Mouse (Mus musculus) neural tube, embryonic 12.5 days (tissue): ENCODE measurements at regions not wholly inside any gene's neighbourhood (a gene's known extent, or its start where the extent isn't known, plus 50 kb on each side); places are given as distances from the start of the nearest gene placed in this dataset.

Experiments used
- ATAC-seq: fragments of 200-750 bp; cut with Nextera tagmentation; 2 replicates; pipeline ENCODE4 v1.8.0; 2017; ENCODE audit warnings: low read depth, mild to moderate bottlenecking, moderate TSS enrichment, moderate library complexity; ENCODE audit not compliant: low FRiP score
- H3K27ac ChIP-seq: fragments of 300-500 bp; sonication (generic); 2 replicates; pipeline ENCODE4 v1.5.1; 2016
- H3K27me3 ChIP-seq: fragments of 300-500 bp; sonication (generic); replicated peaks from 2 replicates; pipeline ENCODE4 v1.6.1; 2016; ENCODE audit warnings: mild to moderate bottlenecking
- H3K36me3 ChIP-seq: fragments of 300-500 bp; sonication (generic); 2 replicates; pipeline ENCODE4 v1.6.1; 2016; ENCODE audit warnings: mild to moderate bottlenecking
- H3K4me1 ChIP-seq: fragments of 300-500 bp; sonication (generic); 2 replicates; pipeline ENCODE4 v1.6.1; 2016
- H3K4me2 ChIP-seq: fragments of 300-500 bp; sonication (generic); replicated peaks from 2 replicates; pipeline ENCODE4 v1.6.1; 2016; ENCODE audit warnings: mild to moderate bottlenecking
- H3K4me3 ChIP-seq: fragments of 300-500 bp; sonication (generic); 2 replicates; pipeline ENCODE4 v1.5.1; 2016
- H3K9ac ChIP-seq: fragments of 300-500 bp; sonication (generic); 2 replicates; pipeline ENCODE4 v1.6.1; 2016; ENCODE audit warnings: mild to moderate bottlenecking
- H3K9me3 ChIP-seq: fragments of 300-500 bp; sonication (generic); 2 replicates; pipeline ENCODE4 v1.6.1; 2016; ENCODE audit warnings: mild to moderate bottlenecking
- WGBS: fragments of 180-500 bp; shearing (Covaris S2); methylation state at CpG from one replicate; pipeline ENCODE4 v1.1.7; 2016; 5-methylcytosine and 5-hydroxymethylcytosine counted together

DNA sequence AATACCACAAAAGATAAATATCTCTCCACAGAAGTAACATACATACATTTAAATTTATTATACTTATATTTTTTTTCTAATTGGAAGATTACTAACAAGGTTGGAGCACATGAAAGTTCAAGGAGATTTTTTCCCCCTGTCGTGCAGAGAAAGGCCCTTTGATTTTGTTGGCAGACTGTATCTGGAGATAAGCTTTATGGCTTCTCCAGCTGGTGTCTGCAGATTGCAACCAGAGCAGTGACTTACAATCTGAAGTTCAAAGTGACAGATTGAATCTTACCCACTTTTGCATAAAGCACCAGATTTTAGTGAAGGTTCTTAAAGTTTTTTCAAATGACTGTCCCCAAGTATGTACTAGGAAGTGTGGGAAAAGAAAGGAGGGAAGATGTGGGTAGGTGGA, 50.2 kb upstream of the Nox4 start:
- no peak overlapping the region for H3K9ac ChIP-seq
- H3K4me2 ChIP-seq: no peak overlapping the region
- WGBS: 58% methylated on average over 1 of the region's 1 CpGs
- no peak overlapping the region for H3K27ac ChIP-seq
- no peak for ATAC-seq
- H3K4me1 ChIP-seq: no peaks in the 10 kb centered on the region
- no peaks in the 10 kb centered on the region for H3K27me3 ChIP-seq
- no peak overlapping the region for H3K4me3 ChIP-seq
- no peaks in the 10 kb centered on the region for H3K36me3 ChIP-seq
- H3K9me3 ChIP-seq: no peaks in the 10 kb centered on the region
